Mouse (Mus musculus): ENCODE results near the gene Csk. TPM values are rescaled to one million over a fixed set of nuclear protein-coding genes. Genes with fewer than 3 reads are reported as not detected.

Gene Csk
- total and polyA plus RNA-seq, 3 experiments: 213 to 338 TPM; not detected in 1

GRCm38 (mm10) chr9:57605503-57605902 is 47.9 kb downstream of the Csk start:
- H3K4me1 ChIP-seq (ENCODE audit: control insufficient read depth in 1 of 2, insufficient read depth in 2 of 2, low read length in 2 of 2): peaks cover 0 to under 1% of the 10 kb centered on the region in 2 experiments; a peak in 1 of 4 replicates
- TF ChIP-seq GABPA (IDR thresholded peaks at IDR 0.05; ENCODE audit: low read depth, low read length): no peak
- TF ChIP-seq POLR2AphosphoS5 (IDR thresholded peaks at IDR 0.05; ENCODE audit: borderline replicate concordance, low read depth, low read length): no peak
- no peak for TF ChIP-seq ZMIZ1 (IDR thresholded peaks at IDR 0.05; ENCODE audit: low read depth, low read length)
- TF ChIP-seq MEF2A (IDR thresholded peaks at IDR 0.05; ENCODE audit: extremely low read depth, insufficient replicate concordance, low read depth, low read length, poor library complexity, severe bottlenecking): no peak
- TF ChIP-seq GATA1 (IDR thresholded peaks at IDR 0.05; ENCODE audit: low read depth, low read length): no peak
- no peak for TF ChIP-seq MAFK (IDR thresholded peaks at IDR 0.05; ENCODE audit: borderline replicate concordance, low read depth, low read length)
- TF ChIP-seq MAX (IDR thresholded peaks at IDR 0.05; ENCODE audit: low read length): no peak
- no peak for TF ChIP-seq POLR2AphosphoS2 (IDR thresholded peaks at IDR 0.05; ENCODE audit: low read length)
- H3K36me3 ChIP-seq (ENCODE audit: control insufficient read depth in 1 of 2, insufficient read depth in 2 of 2, low read length in 2 of 2): no peaks in the 10 kb centered on the region; a peak in 1 of 4 replicates
- DNase-seq (ENCODE audit: low read depth, low spot score): no peak
- no peaks in the 10 kb centered on the region for H3K79me2 ChIP-seq (ENCODE audit: control insufficient read depth, insufficient read depth, low read length, poor library complexity)
- no peak overlapping the region for H3K4me3 ChIP-seq (ENCODE audit: control insufficient read depth in 1 of 2, insufficient read depth in 1 of 2, low read depth in 2 of 2, low read length in 2 of 2)
- H3K9ac ChIP-seq (ENCODE audit: control insufficient read depth, low read depth, low read length, poor library complexity, severe bottlenecking): no peak overlapping the region
- H3K9me3 ChIP-seq (replicated peaks; ENCODE audit: insufficient read depth, low read length): no peaks in the 10 kb centered on the region
- peaks cover 0 to 3% of the 10 kb centered on the region in 2 experiments; a peak in 2 of 4 replicates for H3K27me3 ChIP-seq (ENCODE audit: control insufficient read depth in 1 of 2, insufficient read depth in 2 of 2, low read length in 2 of 2)
- H3K27ac ChIP-seq (ENCODE audit: control insufficient read depth, low read depth, low read length): no peak overlapping the region

DNA sequence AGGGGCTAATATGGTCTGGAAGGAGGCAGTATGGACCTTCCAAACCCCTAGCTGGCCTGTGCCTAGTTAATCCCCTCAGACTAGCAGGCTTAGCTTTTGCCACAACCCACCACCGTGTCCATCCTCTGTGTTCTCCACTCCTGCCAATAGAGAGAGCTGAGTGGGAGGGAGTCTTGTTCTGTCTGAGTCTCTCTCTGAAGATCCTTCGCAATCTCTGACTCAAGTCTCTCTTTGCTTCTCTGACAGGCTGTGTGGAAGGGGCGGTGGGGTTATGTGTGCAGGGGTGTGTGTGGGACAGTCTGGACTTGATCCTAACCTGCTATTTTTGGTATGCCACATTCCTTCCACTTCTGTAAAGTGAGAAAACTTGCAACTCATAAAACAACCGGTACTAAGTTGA is 48.6 kb downstream of the Csk start:
- no peak for DNase-seq (ENCODE audit: low read depth, low spot score)
- Histone ChIP-seq H3K9me3 (replicated peaks; ENCODE audit: insufficient read depth, low read length) (no peaks in the 10 kb centered on the region), H3K4me1 (ENCODE audit: control insufficient read depth in 1 of 2, insufficient read depth in 2 of 2, low read length in 2 of 2) (peaks cover 0 to 6% of the 10 kb centered on the region in 2 experiments; a peak in 1 of 4 replicates), H3K79me2 (ENCODE audit: control insufficient read depth, insufficient read depth, low read length, poor library complexity) (no peaks in the 10 kb centered on the region), H3K27me3 (ENCODE audit: control insufficient read depth in 1 of 2, insufficient read depth in 2 of 2, low read length in 2 of 2) (no peaks in the 10 kb centered on the region; a peak in 1 of 4 replicates), H3K27ac (ENCODE audit: control insufficient read depth, low read depth, low read length) (no peak overlapping the region), H3K9ac (ENCODE audit: control insufficient read depth, low read depth, low read length, poor library complexity, severe bottlenecking) (no peak overlapping the region), H3K36me3 (ENCODE audit: control insufficient read depth in 1 of 2, insufficient read depth in 2 of 2, low read length in 2 of 2) (no peaks in the 10 kb centered on the region; a peak in 1 of 4 replicates), H3K4me3 (ENCODE audit: control insufficient read depth in 1 of 2, insufficient read depth in 1 of 2, low read depth in 2 of 2, low read length in 2 of 2) (no peak overlapping the region)
- no peak for TF ChIP-seq JUND (IDR thresholded peaks at IDR 0.05; ENCODE audit: low read depth, low read length)

DNA sequence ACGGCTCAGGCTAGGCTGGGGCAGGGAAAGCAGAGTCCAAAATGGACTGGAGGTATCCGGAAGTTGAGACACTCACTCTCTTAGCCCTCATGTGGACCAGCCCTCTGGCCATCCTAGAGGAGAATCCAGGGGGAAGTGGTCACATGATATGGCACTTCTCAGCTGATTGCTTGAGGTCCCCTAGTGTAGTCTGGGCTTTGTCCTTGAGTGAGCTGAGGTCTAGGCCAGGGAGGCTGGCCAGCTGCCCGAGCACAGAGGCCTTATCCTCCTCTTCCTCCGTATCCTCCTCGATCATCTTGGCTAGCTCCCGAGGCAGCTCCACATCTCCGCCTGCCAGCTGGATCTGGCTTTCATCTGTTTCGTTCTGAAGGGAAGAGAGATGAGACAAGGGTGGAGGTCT is 51.3 kb downstream of the Csk start:
- DNase-seq (ENCODE audit: low read depth, low spot score): no peak
- Histone ChIP-seq H3K9me3 (replicated peaks; ENCODE audit: insufficient read depth, low read length) (no peaks in the 10 kb centered on the region), H3K27me3 (ENCODE audit: control insufficient read depth in 1 of 2, insufficient read depth in 2 of 2, low read length in 2 of 2) (no peaks in the 10 kb centered on the region; a peak in 1 of 4 replicates), H3K36me3 (ENCODE audit: control insufficient read depth in 1 of 2, insufficient read depth in 2 of 2, low read length in 2 of 2) (no peaks in the 10 kb centered on the region; a peak in 1 of 4 replicates), H3K79me2 (ENCODE audit: control insufficient read depth, insufficient read depth, low read length, poor library complexity) (no peaks in the 10 kb centered on the region), H3K27ac (ENCODE audit: control insufficient read depth, low read depth, low read length) (no peak overlapping the region), H3K9ac (ENCODE audit: control insufficient read depth, low read depth, low read length, poor library complexity, severe bottlenecking) (no peak overlapping the region), H3K4me3 (ENCODE audit: control insufficient read depth in 1 of 2, insufficient read depth in 1 of 2, low read depth in 2 of 2, low read length in 2 of 2) (no peak overlapping the region), H3K4me1 (ENCODE audit: control insufficient read depth in 1 of 2, insufficient read depth in 2 of 2, low read length in 2 of 2) (peaks cover 0 to 6% of the 10 kb centered on the region in 2 experiments; a peak in 1 of 4 replicates)
- TF ChIP-seq MAX (IDR thresholded peaks at IDR 0.05; ENCODE audit: low read length) (no peak), GATA1 (IDR thresholded peaks at IDR 0.05; ENCODE audit: low read depth, low read length) (no peak), UBTF (IDR thresholded peaks at IDR 0.05; ENCODE audit: borderline replicate concordance, insufficient read depth, low read depth, low read length) (no peak), HCFC1 (IDR thresholded peaks at IDR 0.05; ENCODE audit: low read depth, low read length) (no peak), MXI1 (IDR thresholded peaks at IDR 0.05; ENCODE audit: low read depth, low read length) (no peak), CHD1 (IDR thresholded peaks at IDR 0.05; ENCODE audit: low read depth, low read length) (no peak)

Measured in MEL (cell line).